In the genomic region with DNA sequence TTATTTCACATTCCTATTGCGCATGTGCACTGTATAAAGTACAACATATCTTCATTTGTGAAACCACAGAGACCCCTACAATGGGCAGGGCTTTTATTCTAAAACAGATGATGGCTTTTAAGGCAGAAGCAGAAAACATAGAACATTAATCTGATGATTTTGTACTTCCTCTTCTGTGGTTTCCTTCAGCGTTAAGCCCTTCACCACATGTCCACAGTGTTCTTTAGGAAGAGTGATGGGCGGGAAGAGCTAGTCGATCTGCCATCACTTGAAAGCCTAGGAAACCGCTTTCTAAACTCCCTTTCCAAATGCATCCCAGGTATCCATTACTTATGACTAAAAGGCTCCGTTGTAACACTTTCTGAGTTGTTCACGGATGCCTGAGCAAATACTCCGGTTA, we compare ENCODE assay signal across 18 mouse cellular contexts.
"Had no signal": no experiment of that assay in that cellular context is flagged by ENCODE, and none has a peak within 500 bp of the region (broad histone marks: within the 10 kb centered on the region; RNA-seq: fewer than 3 reads in every experiment).

No protein-coding gene starts in this region.

- H3K4me3 ChIP-seq: layer of hippocampus, adult 2 months; limb, embryonic 13.5 days; liver, embryonic 15.5 days; midbrain, embryonic 13.5 days; myocyte; neural tube, embryonic 12.5 days; stomach, embryonic 15.5 days had no signal

- DNase-seq: kidney, adult 11 months; kidney, adult 9 months; kidney, postnatal 36 days; left cerebral cortex, postnatal 4 days; lung, embryonic 14.5 days; lung, postnatal 10 days; spleen, adult 18-20 months; thymus, adult 2 months; thymus, postnatal 25 days had no signal

- ATAC-seq: midbrain, embryonic 13.5 days had no signal

- H3K9me3 ChIP-seq: limb, embryonic 13.5 days; liver, embryonic 15.5 days; midbrain, embryonic 13.5 days; neural tube, embryonic 12.5 days; stomach, embryonic 15.5 days had no signal

- H3K4me2 ChIP-seq: limb, embryonic 13.5 days; liver, embryonic 15.5 days; lung, embryonic 14.5 days; midbrain, embryonic 13.5 days; neural tube, embryonic 12.5 days; stomach, embryonic 15.5 days had no signal

- H3K27ac ChIP-seq: kidney, postnatal 0 days; layer of hippocampus, adult 2 months; limb, embryonic 13.5 days; liver, embryonic 15.5 days; macrophage; midbrain, embryonic 13.5 days; neural tube, embryonic 12.5 days; stomach, embryonic 15.5 days had no signal

- H3K27me3 ChIP-seq: limb, embryonic 13.5 days; liver, embryonic 15.5 days; midbrain, embryonic 13.5 days; neural tube, embryonic 12.5 days; stomach, embryonic 15.5 days had no signal

- H3K9ac ChIP-seq: limb, embryonic 13.5 days; liver, embryonic 15.5 days; lung, embryonic 14.5 days; midbrain, embryonic 13.5 days; neural tube, embryonic 12.5 days; stomach, embryonic 15.5 days had no signal

- H3K4me1 ChIP-seq: limb, embryonic 13.5 days; liver, embryonic 15.5 days; midbrain, embryonic 13.5 days; neural tube, embryonic 12.5 days; stomach, embryonic 15.5 days had no signal

- H3K36me3 ChIP-seq: limb, embryonic 13.5 days; liver, embryonic 15.5 days; midbrain, embryonic 13.5 days; neural tube, embryonic 12.5 days; stomach, embryonic 15.5 days had no signal
